ENCODE assay signal across 17 mouse cellular contexts in genomic region chr12:79835521-79835920, GRCm38 (mm10).
"Had no signal": no experiment of that assay in that cellular context is flagged by ENCODE, and none has a peak within 500 bp of the region (broad histone marks: within the 10 kb centered on the region; RNA-seq: fewer than 3 reads in every experiment).

No protein-coding gene starts in this region.

- H3K9me3 ChIP-seq: liver, embryonic 13.5 days; midbrain, embryonic 12.5 days; neural tube, embryonic 13.5 days; stomach, embryonic 15.5 days had no signal

- H3K27ac ChIP-seq: kidney, postnatal 0 days; left cerebral cortex, adult 2 months; liver, embryonic 13.5 days; midbrain, embryonic 12.5 days; neural tube, embryonic 13.5 days had no signal

- H3K4me3 ChIP-seq: left cerebral cortex, adult 2 months; liver, embryonic 13.5 days; midbrain, embryonic 12.5 days; myocyte; neural tube, embryonic 13.5 days; stomach, embryonic 15.5 days had no signal

- H3K27me3 ChIP-seq: liver, embryonic 13.5 days; midbrain, embryonic 12.5 days; neural tube, embryonic 13.5 days; stomach, embryonic 15.5 days had no signal

- H3K9ac ChIP-seq: liver, embryonic 13.5 days; midbrain, embryonic 12.5 days; neural tube, embryonic 13.5 days; stomach, embryonic 15.5 days had no signal

- DNase-seq: kidney, adult 2 months; kidney, postnatal 25 days; layer of hippocampus, postnatal 36 days; liver, embryonic 13.5 days; lung, adult 2 months; lung, postnatal 14 days; lung, postnatal 4 days; retina, postnatal 1 day; right cerebral cortex, postnatal 25 days; spleen, adult 18-20 months; thymus, postnatal 14 days had no signal

- H3K36me3 ChIP-seq: liver, embryonic 13.5 days; midbrain, embryonic 12.5 days; neural tube, embryonic 13.5 days; stomach, embryonic 15.5 days had no signal
